Comparison of ENCODE assay signal across 9 mouse cellular contexts in the genomic region with DNA sequence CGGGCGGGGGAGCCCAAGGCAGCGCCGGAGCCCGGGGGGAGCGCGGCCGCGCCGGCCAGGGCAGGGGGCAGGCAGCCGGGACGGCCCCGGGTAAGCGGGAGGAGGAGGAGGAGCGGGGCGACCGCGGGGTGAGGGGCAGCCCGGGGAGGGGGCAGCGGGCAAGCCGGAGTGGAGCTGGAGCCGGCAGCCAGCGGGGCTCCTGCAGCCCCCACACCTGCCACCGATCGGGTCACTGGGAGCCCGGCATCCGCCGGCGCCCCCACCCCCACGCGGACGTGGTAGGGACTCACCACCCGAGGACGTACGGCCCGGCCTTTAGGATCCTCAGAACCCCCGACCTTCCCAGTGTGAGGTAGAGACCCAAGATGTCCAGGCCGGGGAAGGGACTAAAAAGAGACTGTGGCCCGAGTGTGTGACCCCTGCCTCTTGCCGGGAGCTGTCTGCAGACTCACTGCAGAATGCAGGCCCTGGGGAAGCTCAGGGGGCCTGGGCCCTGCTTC. TPM values are rescaled to one million over a fixed set of nuclear protein-coding genes. Genes with fewer than 3 reads are reported as not detected.
DNase-seq lines count a peak whose midpoint lies in the region; ATAC-seq and TF ChIP-seq lines count a peak whose summit lies in the region.
"Had no signal": no experiment of that assay in that cellular context is flagged by ENCODE, and none has a peak within 500 bp of the region (broad histone marks: within the 10 kb centered on the region; RNA-seq: fewer than 3 reads in every experiment).

No protein-coding gene starts in this region.

- 0 out of 2 replicates have a peak, but pooled peaks have one; percentile 15 for ATAC-seq in frontal cortex, adult (ENCODE audit: low TSS enrichment)
- ATAC-seq in hindbrain, embryonic 14.5 days (ENCODE audit: low FRiP score), result peak; percentile 59
- peak; percentile 70 for ATAC-seq in midbrain, embryonic 14.5 days (ENCODE audit: low FRiP score, low TSS enrichment)

- peaks cover 0 to 10% of the 10 kb centered on the region in 2 experiments for H3K36me3 ChIP-seq in CH12.LX (replicated peaks in 1 of 2; ENCODE audit: control insufficient read depth in 1 of 2, insufficient read depth in 1 of 2, low read length in 1 of 2)
- H3K36me3 ChIP-seq in hindbrain, embryonic 14.5 days (replicated peaks; ENCODE audit: control insufficient read depth, insufficient read depth), result no peaks in the 10 kb centered on the region
- peaks cover under 1% of the 10 kb centered on the region; the same call in 1 of the 2 replicates for H3K36me3 ChIP-seq in midbrain, embryonic 14.5 days (ENCODE audit: control insufficient read depth, insufficient read depth, low read length)

- H3K27me3 ChIP-seq in CH12.LX (replicated peaks), result peaks cover 35% of the 10 kb centered on the region
- no peaks in the 10 kb centered on the region for H3K27me3 ChIP-seq in hindbrain, embryonic 14.5 days (ENCODE audit: control insufficient read depth, insufficient read depth, low read length)
- H3K27me3 ChIP-seq in midbrain, embryonic 14.5 days (ENCODE audit: control insufficient read depth, insufficient read depth, low read length), result no peaks in the 10 kb centered on the region

- no peak for TF ChIP-seq RAD21 in CH12.LX (IDR thresholded peaks at IDR 0.05; ENCODE audit: low read depth, low read length)

- in situ Hi-C loops in CH12.LX (cut with MboI; ENCODE audit: low pct_ligation_motif_present, low pct_unique_long_range_greater_than_20kb, low sequenced_read_pairs), result loop anchor here (25.0 kb wide), 1 partner anchor 498 kb away; a partner anchor contains a TSS

- no peak for DNase-seq in frontal cortex, postnatal 36 days (ENCODE audit: low spot score in 2 of 2)
- no peak for DNase-seq in CH12.LX (ENCODE audit: extremely low read depth)
- no peak for DNase-seq in hindbrain, embryonic 14.5 days (ENCODE audit: low spot score)
- peak; percentile 52 for DNase-seq in midbrain, embryonic 14.5 days
- no peak for DNase-seq in urinary bladder, adult 2 months (ENCODE audit: low spot score)
- DNase-seq in frontal cortex, postnatal 25 days (ENCODE audit: low spot score in 2 of 2), result no peak

- TF ChIP-seq EP300 in CH12.LX (IDR thresholded peaks at IDR 0.05; ENCODE audit: low read length), result no peak

- TF ChIP-seq CTCF in CH12.LX (conservative IDR thresholded peaks at IDR 0.05 in 1 of 2, IDR thresholded peaks at IDR 0.05 in 1 of 2; ENCODE audit: low read depth in 2 of 2, low read length in 2 of 2), result no peak
- no peak for TF ChIP-seq CTCF in cortical plate, adult 2 months (IDR thresholded peaks at IDR 0.05; ENCODE audit: extremely low read depth, insufficient read depth, low read length)

- H3K27ac ChIP-seq in CH12.LX (ENCODE audit: insufficient read depth, low read depth), result no peak overlapping the region
- peak overlapping the region; percentile 63 for H3K27ac ChIP-seq in cortical plate, adult 2 months (ENCODE audit: insufficient read depth, low read length)
- H3K27ac ChIP-seq in hindbrain, embryonic 14.5 days, result peak overlapping the region; percentile 49; the same call in 1 of the 2 replicates
- peak overlapping the region; percentile 73 for H3K27ac ChIP-seq in midbrain, embryonic 14.5 days (replicated peaks; ENCODE audit: low read depth, low read length)

- H3K4me3 ChIP-seq in CH12.LX (replicated peaks in 1 of 3; ENCODE audit: low read depth in 2 of 3, low read length in 2 of 3, poor library complexity in 1 of 3), result peak overlapping the region in 1 of 3 experiments; percentile 51
- peak overlapping the region; percentile 57 for H3K4me3 ChIP-seq in cortical plate, adult 2 months (ENCODE audit: insufficient read depth, low read length)
- peak overlapping the region; percentile 77 for H3K4me3 ChIP-seq in hindbrain, embryonic 14.5 days (replicated peaks; ENCODE audit: low read length)
- peak overlapping the region; percentile 80 for H3K4me3 ChIP-seq in midbrain, embryonic 14.5 days (replicated peaks; ENCODE audit: low read depth, low read length)

- WGBS in hindbrain, embryonic 14.5 days, result 1% methylated on average over 38 of the region's 40 CpGs
- under 1% methylated on average over 37 of the region's 40 CpGs for WGBS in midbrain, embryonic 14.5 days

- dilution Hi-C loops in CH12.LX (cut with MboI; ENCODE audit: extremely low pct_ligation_motif_present, extremely low pct_unique_long_range_greater_than_20kb, low sequenced_read_pairs), result no loop called here

- no peaks in the 10 kb centered on the region for H3K9me3 ChIP-seq in CH12.LX (replicated peaks; ENCODE audit: low read length)
- H3K9me3 ChIP-seq in hindbrain, embryonic 14.5 days (ENCODE audit: control insufficient read depth, low read length), result no peaks in the 10 kb centered on the region
- H3K9me3 ChIP-seq in midbrain, embryonic 14.5 days (ENCODE audit: control insufficient read depth, low read length), result no peaks in the 10 kb centered on the region

- TF ChIP-seq POLR2A in CH12.LX (IDR thresholded peaks at IDR 0.05; ENCODE audit: low read depth, low read length), result no peak
- TF ChIP-seq POLR2A in cortical plate, adult 2 months (IDR thresholded peaks at IDR 0.05; ENCODE audit: extremely low read depth, insufficient read depth, low read length), result no peak

- H3K4me2 ChIP-seq in CH12.LX (ENCODE audit: insufficient read depth, low read depth, poor library complexity, severe bottlenecking), result peak overlapping the region; percentile 22
- peak overlapping the region; percentile 69 for H3K4me2 ChIP-seq in hindbrain, embryonic 14.5 days (replicated peaks)
- peak overlapping the region; percentile 84 for H3K4me2 ChIP-seq in midbrain, embryonic 14.5 days (ENCODE audit: low read length)

- no peaks in the 10 kb centered on the region for H3K79me2 ChIP-seq in CH12.LX (replicated peaks; ENCODE audit: control insufficient read depth, extremely low read depth, insufficient read depth, poor library complexity, severe bottlenecking)

- peaks cover 17 to 35% of the 10 kb centered on the region in 2 experiments for H3K4me1 ChIP-seq in CH12.LX (ENCODE audit: control insufficient read depth in 1 of 2, insufficient read depth in 2 of 2)
- peaks cover 16% of the 10 kb centered on the region for H3K4me1 ChIP-seq in cortical plate, adult 2 months (ENCODE audit: control insufficient read depth, insufficient read depth, low read length)
- H3K4me1 ChIP-seq in hindbrain, embryonic 14.5 days (replicated peaks; ENCODE audit: control insufficient read depth, insufficient read depth, low read length), result peaks cover 12% of the 10 kb centered on the region; the same call in 1 of the 2 replicates
- H3K4me1 ChIP-seq in midbrain, embryonic 14.5 days (ENCODE audit: control insufficient read depth, insufficient read depth, low read length), result peaks cover 23% of the 10 kb centered on the region

- peak overlapping the region; percentile 17; the same call in 1 of the 2 replicates for H3K9ac ChIP-seq in CH12.LX (ENCODE audit: insufficient read depth, low read depth)
- peak overlapping the region; percentile 89 for H3K9ac ChIP-seq in hindbrain, embryonic 14.5 days
- peak overlapping the region; percentile 92 for H3K9ac ChIP-seq in midbrain, embryonic 14.5 days (replicated peaks; ENCODE audit: low read length)

TF ChIP-seq in CH12.LX, 34 proteins besides CTCF, POLR2A, EP300 and RAD21:
- no peak for TF ChIP-seq TCF12 (IDR thresholded peaks at IDR 0.05; ENCODE audit: low read depth, low read length)

RNA-seq across cellular contexts. Expression of a gene that starts 0.9 kb away (rescaled TPM):
- total RNA-seq in CH12.LX (2012; rRNA removed), result 0.21 and 0.42 TPM in 2 replicates
- not detected in 2 replicates for total RNA-seq in CH12.LX (2014; rRNA removed)
- polyA plus RNA-seq in CH12.LX (2012; ENCODE audit: insufficient read length, low read depth), result 0.08 TPM in 1 of 2 replicates, not detected in the other
- polyA plus RNA-seq in cortical plate, adult 2 months (2012; rRNA removed), result 252 and 271 TPM in 2 replicates
- 27.1 and 28.6 TPM in 2 replicates for polyA plus RNA-seq in hindbrain, embryonic 14.5 days (2014; fragmentation: Nextera tagmentation; extraction: Ambion mirVana)
- polyA plus RNA-seq in midbrain, embryonic 14.5 days (2014; fragmentation: Nextera tagmentation; extraction: Ambion mirVana), result 18.3 and 37.9 TPM in 2 replicates
- 0.25 and 0.59 TPM in 2 replicates for polyA plus RNA-seq in urinary bladder, adult 2 months (2012; rRNA removed)

RNA-seq across cellular contexts. Expression of a gene that starts 19.4 kb away (rescaled TPM):
- not detected in 2 replicates for total RNA-seq in CH12.LX (2012; rRNA removed)
- not detected in 2 replicates for total RNA-seq in CH12.LX (2014; rRNA removed)
- not detected in 2 replicates for polyA plus RNA-seq in CH12.LX (2012; ENCODE audit: insufficient read length, low read depth)
- 0.10 TPM in 1 of 2 replicates, not detected in the other for polyA plus RNA-seq in cortical plate, adult 2 months (2012; rRNA removed)
- 0.97 and 1.5 TPM in 2 replicates for polyA plus RNA-seq in hindbrain, embryonic 14.5 days (2014; fragmentation: Nextera tagmentation; extraction: Ambion mirVana)
- 0.11 and 0.18 TPM in 2 replicates for polyA plus RNA-seq in midbrain, embryonic 14.5 days (2014; fragmentation: Nextera tagmentation; extraction: Ambion mirVana)
- polyA plus RNA-seq in urinary bladder, adult 2 months (2012; rRNA removed), result 0.14 and 0.19 TPM in 2 replicates
- total RNA-seq: heart, postnatal 36 days had no signal

RNA-seq across cellular contexts. Expression of a gene that starts 27.6 kb away (rescaled TPM):
- total RNA-seq in CH12.LX (2012; rRNA removed) (0.21 and 0.55 TPM in 2 replicates), CH12.LX (2014; rRNA removed) (not detected in 2 replicates)
- polyA plus RNA-seq in CH12.LX (2012; ENCODE audit: insufficient read length, low read depth), result 0.34 and 0.40 TPM in 2 replicates
- polyA plus RNA-seq in cortical plate, adult 2 months (2012; rRNA removed), result 0.75 and 0.95 TPM in 2 replicates
- polyA plus RNA-seq in hindbrain, embryonic 14.5 days (2014; fragmentation: Nextera tagmentation; extraction: Ambion mirVana), result 0.39 and 0.60 TPM in 2 replicates
- polyA plus RNA-seq in midbrain, embryonic 14.5 days (2014; fragmentation: Nextera tagmentation; extraction: Ambion mirVana), result 0.69 and 1.2 TPM in 2 replicates
- polyA plus RNA-seq in urinary bladder, adult 2 months (2012; rRNA removed), result 0.56 and 0.61 TPM in 2 replicates
- total RNA-seq: heart, postnatal 36 days had no signal

RNA-seq across cellular contexts. Expression of a gene that starts 53.0 kb away (rescaled TPM):
- total RNA-seq in CH12.LX (2012; rRNA removed) (0.04 and 0.17 TPM in 2 replicates), CH12.LX (2014; rRNA removed) (not detected in 2 replicates)
- not detected in 2 replicates for polyA plus RNA-seq in CH12.LX (2012; ENCODE audit: insufficient read length, low read depth)
- polyA plus RNA-seq in cortical plate, adult 2 months (2012; rRNA removed), result 3.9 and 5.3 TPM in 2 replicates
- polyA plus RNA-seq in hindbrain, embryonic 14.5 days (2014; fragmentation: Nextera tagmentation; extraction: Ambion mirVana), result 3.9 and 4.2 TPM in 2 replicates
- polyA plus RNA-seq in midbrain, embryonic 14.5 days (2014; fragmentation: Nextera tagmentation; extraction: Ambion mirVana), result 1.6 and 2.7 TPM in 2 replicates
- 12.7 and 16.8 TPM in 2 replicates for polyA plus RNA-seq in urinary bladder, adult 2 months (2012; rRNA removed)

Comparison
In these comparisons a context has a peak if more than half of its experiments do, and no peak if none do; other contexts are left out.
1. ATAC-seq: peak in every context shown above with its lines; median percentile 70 in midbrain, embryonic 14.5 days; 59 in hindbrain, embryonic 14.5 days; 15 in frontal cortex, adult.
2. H3K4me2 ChIP-seq: peak in every context shown above with its lines; median percentile 84 in midbrain, embryonic 14.5 days; 69 in hindbrain, embryonic 14.5 days; 22 in CH12.LX.
3. H3K9ac ChIP-seq: peak in every context shown above with its lines; median percentile 92 in midbrain, embryonic 14.5 days; 89 in hindbrain, embryonic 14.5 days; 17 in CH12.LX.
4. RNA of a gene that starts 0.9 kb away (polyA plus RNA-seq): 252 to 271 TPM in cortical plate, adult 2 months, 27.1 to 28.6 TPM in hindbrain, embryonic 14.5 days and 18.3 to 37.9 TPM in midbrain, embryonic 14.5 days; 0.25 to 0.59 TPM in urinary bladder, adult 2 months and 0.08 TPM in CH12.LX; every median in the first group is over 10 times any median in the second.